Mouse (Mus musculus): Measurements from ENCODE around the gene Hoxb1.

The Hoxb1 gene

DNA sequence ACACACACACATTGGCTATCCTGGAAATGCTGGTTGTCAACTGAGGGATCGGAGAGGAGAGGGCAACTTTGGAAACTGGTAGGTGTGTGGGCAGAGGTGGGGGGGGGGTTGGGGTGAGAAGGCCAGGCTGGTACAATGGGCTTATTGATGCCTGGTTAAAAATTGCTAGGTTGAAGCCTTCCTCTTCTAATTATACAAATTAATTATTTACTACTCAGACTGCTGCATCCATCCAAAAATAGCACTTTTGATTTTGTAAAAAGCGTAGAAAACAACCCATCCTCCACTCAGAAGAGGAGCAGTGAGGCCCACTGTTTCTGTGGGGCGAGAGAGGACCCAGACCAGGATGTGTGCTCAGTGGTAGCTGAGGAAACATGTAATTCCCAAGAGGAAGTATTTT is 30.6 kb upstream of the Hoxb1 start:
- DNase-seq, result no peak

GRCm38 (mm10) chr11:96336597-96336996 is 29.0 kb upstream of the Hoxb1 start:
- DNase-seq, result no peak

DNA sequence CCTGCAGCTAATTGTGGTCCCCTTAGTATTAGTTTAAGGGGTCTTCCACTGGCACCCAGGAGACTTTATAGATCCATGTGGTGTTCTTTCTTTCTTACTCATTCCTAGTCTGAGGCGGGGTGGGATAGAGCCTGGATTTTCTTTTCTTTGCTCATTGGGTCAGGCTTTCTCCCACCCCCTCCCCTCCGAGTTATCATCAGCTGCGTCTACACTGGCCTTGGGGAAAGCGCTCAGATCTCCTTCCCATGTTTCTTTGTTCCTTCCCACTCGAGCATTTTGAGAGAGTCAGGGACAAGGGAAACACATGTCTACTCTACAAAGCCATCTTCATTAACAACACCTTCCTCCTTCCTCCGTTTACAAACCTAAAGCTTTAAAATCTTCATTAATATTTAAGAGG is 28.5 kb upstream of the Hoxb1 start:
- no peak for DNase-seq

- no peak for DNase-seq
Observed at GRCm38 (mm10) chr11:96338957-96339855, 26.3 kb upstream of the Hoxb1 start.

DNA sequence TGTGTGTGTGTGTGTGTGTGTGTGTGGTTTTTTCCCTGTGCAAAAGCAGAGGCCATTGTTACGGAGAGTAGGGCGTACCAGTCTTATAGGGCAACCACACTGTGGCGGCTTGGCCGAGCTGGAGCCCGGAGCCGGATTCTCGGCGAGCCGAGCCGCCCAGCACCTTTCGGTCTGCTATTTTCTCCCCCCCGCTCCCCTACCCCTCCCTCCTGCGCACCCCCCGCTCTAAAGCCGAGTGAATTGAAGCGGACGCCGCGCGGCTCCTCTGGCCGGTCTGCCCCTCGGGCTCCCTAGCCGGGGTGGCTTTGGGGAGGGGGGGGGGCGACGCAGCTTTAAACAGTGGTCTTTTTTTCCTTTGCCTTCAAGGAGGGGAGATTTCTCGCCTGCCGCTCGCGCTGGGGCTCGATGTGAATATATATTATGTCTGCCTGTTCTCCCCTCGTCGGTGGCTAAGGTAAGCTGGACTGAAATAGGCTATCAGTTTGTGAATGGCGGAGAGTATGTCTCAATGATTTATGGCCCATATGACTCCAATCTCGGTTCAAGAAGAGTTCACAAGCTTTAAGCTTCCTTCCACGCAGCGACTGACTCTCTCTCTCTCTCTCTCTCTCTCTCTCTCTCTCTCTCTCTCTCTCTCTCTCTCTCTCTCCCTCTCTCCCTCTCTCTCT is 24.7 kb upstream of the Hoxb1 start:
- no peak for DNase-seq

GRCm38 (mm10) chr11:96341701-96342575 is 23.6 kb upstream of the Hoxb1 start:
- no peak for DNase-seq

DNA sequence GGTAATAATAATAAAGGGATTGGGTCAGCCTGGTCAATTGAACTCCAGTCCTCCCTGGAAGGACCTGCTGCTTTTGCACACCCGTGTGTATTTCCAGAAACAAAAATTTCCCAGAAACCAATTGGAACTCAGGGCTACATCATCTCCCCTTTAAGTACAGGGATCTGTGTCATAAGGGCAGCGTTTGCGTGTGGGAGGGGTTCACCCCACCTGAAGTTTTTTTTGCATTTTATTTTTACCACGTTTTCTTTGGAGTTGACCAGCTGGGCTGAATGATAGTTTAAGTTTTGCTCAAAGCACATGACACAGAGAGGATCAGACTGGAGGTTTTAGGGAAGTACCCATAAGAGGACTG is 23.0 kb upstream of the Hoxb1 start:
- DNase-seq, result no peak

DNA sequence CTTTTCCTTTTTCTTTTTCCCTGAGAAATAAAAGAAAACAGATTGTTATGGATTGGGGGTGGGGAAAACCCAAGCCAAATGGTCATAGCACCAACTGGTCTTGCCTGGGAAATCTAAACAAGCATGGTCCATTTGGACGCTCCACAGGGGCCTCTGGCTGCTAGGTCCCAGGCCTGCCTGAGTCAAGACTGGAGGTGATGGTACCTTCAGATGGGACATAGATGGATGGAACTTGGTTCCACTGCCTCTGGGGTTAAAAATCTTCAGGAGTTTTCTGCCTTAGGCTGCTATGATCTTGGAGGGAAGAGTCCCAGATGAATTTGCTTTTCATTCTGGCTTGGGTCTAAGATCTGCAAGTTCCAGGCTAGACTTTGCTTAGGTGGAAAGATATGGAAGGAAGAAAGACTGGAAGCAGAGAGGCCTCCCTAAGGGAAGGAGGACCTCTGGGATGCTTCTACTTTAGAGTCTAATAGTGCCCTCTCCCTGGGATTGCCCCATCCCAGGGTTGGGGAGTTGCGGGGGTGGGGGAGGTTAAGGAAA is 22.3 kb upstream of the Hoxb1 start:
- no peak for DNase-seq

DNA sequence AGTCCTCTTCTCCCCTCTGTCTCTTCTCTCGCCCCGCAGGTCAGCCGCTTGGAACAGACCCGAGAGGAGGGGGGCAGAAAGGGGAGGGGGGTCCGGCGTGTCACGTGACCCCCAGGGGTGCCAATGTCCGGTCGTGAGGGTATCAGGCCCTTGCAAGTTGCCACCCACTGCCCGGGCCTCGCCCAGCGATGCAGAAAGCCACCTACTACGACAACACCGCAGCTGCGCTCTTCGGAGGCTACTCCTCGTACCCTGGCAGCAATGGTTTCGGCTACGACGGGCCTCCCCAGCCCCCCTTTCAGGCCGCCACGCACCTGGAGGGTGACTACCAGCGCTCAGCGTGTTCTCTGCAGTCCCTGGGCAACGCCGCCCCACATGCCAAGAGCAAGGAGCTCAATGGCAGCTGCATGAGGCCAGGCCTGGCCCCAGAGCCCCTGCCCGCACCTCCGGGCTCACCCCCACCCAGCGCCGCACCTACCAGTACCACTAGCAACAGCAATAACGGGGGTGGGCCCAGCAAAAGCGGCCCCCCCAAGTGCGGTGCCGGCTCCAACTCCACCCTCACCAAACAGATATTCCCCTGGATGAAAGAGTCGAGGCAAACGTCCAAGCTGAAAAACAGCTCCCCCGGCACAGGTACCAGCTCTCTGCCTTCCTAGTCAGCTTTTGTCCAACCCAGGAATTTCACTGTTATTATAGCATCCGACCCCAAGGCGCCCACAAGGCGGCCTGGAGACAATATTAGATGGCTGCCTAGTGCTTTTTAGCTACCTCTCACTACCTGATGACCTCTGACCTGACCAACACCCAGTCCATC is 21.3 kb upstream of the Hoxb1 start:
- DNase-seq, result no peak

DNA sequence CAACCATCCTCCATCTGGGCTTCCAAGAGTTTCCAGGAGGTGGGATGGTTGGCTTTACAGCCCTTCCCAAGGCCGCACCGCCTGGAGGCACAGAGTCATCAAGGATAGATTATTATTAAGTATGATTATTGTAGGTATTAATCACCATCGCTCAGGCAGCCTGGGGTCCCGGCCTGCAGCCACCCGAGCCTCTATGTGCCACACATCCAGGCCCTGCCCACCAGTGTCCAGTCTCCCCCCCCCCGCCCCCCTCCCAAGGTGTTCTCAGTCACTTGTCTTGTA is 20.7 kb upstream of the Hoxb1 start:
- no peak for DNase-seq

DNA sequence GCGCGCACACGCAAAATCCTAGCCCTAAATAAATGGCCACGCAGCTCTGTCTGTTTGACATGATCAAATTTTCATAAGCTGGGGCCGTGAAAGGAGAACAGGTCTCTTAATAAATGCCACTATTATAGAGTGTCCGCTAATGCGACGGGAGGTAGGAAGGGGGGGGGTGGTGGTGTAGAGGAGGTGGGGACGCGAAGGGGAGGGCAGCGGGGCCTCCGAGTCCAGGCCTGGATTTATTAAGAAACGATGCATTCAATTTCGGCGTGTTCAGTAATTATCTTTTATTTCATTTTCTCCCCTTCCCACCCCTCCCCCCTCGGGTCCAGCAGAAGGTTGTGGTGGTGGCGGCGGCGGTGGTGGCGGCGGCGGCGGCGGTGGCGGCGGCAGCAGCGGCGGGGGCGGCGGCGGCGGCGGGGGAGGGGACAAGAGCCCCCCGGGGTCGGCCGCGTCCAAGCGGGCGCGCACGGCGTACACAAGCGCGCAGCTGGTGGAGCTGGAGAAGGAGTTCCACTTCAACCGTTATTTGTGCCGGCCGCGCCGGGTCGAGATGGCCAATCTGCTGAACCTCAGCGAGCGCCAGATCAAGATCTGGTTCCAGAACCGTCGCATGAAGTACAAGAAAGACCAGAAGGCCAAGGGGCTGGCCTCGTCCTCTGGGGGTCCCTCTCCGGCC is 20.2 kb upstream of the Hoxb1 start:
- no peak for DNase-seq

DNA sequence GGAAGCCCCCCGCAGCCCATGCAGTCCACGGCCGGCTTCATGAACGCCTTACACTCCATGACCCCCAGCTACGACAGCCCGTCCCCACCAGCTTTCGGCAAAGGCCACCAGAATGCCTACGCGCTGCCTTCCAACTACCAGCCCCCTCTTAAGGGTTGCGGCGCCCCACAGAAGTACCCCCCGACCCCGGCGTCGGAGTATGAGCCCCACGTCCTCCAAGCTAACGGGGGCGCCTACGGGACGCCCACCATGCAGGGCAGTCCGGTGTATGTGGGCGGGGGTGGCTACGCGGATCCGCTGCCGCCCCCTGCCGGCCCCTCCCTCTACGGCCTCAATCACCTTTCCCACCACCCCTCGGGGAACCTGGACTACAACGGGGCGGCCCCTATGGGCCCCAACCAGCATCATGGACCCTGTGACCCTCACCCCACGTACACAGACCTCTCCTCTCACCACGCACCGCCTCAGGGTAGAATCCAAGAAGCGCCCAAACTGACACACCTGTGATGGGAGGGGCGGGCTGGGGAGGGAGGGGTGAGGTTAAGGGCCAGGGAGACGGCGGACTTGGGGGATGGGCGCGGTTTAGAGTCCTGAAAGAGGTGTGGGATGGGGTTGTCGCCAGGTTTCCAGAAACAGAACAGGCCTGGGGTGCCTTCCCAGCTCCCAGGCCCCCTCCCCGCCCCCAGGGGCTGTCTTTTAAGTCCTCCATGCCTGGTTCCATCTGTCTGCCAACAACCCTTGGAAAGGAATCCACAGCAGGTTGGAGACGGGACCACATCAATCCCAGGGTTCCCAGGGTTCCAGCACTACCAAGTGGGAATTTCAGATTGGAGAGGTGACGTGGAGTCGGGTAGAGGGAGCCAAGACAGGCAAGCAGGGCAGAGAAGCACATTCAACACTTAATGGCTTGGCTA is 19.4 kb upstream of the Hoxb1 start:
- DNase-seq, result no peak

GRCm38 (mm10) chr11:96346916-96347520 is 18.5 kb upstream of the Hoxb1 start:
- no peak for DNase-seq

DNA sequence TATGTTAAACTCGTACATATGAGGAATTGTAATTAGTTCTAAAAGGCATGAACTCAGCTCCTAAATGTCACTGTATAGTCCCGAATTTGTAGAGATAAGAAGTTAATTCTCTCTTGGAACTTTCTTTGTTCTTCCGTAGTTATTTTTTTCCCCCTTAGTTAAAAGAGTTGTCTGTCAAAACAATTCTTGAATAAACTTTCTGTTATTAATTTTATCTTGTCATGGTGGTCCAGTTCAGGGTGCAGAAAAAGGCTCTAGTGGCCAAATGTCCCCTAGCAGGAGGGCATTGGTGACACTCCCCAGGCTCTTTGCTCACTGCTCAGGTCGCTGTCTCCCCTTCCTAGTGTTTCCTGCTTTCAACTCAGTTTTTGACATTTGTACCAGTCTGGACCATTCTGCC is 17.8 kb upstream of the Hoxb1 start:
- DNase-seq, result no peak

GRCm38 (mm10) chr11:96348141-96348928 is 17.2 kb upstream of the Hoxb1 start:
- DNase-seq, result no peak

DNA sequence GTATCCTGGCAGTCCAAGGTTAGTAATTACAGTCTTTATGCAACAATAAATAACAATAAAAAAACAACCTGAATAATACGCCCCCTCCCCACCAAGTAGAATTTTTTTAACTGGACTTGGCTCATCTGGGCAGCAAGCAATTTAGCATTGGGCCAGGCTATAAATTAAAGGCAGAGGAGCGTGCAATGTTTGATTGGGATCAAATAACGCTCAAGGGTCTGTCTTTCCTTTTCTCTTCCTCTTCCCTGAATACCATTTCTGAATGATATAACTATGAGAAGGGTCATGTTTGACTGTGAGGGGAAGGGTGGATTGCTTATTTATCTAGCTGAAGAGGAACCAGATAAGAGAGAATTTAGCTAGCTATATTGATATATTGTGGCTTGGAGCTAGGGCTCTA is 16.6 kb upstream of the Hoxb1 start:
- DNase-seq, result no peak

DNA sequence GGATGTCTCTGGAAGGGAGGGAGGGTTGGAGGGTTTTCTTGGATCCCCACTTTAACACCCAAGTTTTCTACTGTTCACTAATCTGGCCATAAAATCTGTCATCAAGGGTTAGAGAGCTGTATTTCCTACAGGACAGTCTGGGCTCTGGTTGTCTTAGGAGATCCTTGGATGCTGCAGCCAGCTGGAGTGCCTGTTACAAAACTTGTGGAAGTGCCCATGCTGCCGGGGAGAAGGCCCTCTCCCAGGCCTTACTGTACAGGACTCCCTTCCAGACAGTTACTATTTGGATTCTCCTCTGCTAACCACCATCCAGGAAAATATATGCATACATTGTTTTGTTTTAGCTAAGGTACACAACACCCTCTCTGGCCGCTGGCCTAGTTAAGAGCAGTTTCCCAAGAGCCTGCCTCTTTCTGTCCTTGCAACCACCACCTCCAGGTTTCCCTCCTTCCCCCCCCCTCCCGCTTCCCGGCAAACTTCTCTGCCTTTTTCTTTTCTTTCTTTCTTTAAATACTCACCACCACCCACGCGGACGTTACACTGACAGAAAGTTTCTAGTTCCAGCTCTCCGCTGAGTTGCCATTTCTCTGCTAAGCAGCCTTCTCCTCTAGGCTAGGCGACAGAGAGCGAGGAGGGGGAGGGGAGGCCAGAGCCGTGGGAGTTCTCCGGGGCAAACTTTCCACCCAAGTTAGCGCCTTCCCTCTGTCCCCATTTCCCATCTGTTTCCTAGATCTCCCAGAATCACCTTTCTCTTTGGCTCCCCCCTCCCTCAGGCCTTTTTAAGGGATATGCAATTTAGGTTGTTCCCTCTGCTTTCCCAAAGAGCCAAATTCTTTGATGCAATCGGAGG is 15.8 kb upstream of the Hoxb1 start:
- no peak for DNase-seq

DNA sequence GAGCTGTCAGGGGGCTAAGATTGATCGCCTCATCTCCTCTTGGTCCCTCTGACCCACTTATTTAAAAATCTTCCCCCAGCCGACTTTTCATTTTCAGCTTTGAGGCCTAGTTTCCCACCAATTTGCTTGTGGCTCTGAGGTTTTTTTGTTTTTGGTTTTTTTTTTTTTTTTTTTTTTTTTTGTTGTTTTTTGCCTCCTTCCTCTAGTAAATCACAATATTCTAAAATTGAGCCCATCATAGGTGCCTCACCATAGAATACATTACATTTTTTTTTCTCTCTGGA is 15.3 kb upstream of the Hoxb1 start, which contains the start of gene Hoxb2:
TSS of gene Hoxb2 (plus strand) at position 185 of the 284 bp plus-strand sequence.
- no peak for DNase-seq

DNA sequence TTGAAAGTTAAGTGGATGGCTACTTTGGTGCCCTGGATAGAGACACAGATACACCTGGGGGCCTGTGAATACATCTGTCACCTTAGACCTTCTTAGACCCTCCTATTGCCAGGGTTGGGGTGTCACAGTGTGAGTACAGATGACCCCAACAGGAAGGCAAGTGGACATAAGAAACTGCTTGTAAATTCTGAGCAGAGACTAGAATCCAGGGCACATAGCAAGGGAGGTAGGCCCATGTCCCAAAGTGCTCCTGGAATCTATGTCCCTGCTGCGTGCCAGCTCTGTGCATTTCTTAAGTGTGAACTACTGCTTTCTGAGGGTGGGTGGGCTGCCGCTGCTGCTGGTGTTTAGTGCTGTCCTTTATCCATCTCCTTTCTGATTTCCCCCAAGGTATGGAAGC is 14.8 kb upstream of the Hoxb1 start:
- no peak for DNase-seq

All from right cerebral cortex, postnatal 4 days (tissue).